Mouse (Mus musculus): ENCODE results near the gene Acer2.

Acer2 gene

GRCm38 (mm10) chr4:86897411-86897810 is 23.2 kb downstream of the Acer2 start:
- 78% methylated on average over 7 of the region's 7 CpGs for WGBS

- WGBS: 74% methylated on average over 14 of the region's 14 CpGs
Measured at GRCm38 (mm10) chr4:86898791-86899474, 24.7 kb downstream of the Acer2 start.

- WGBS: 72% methylated on average over 6 of the region's 6 CpGs
Measured at GRCm38 (mm10) chr4:86902351-86902750, 28.2 kb downstream of the Acer2 start.

- 36% methylated on average over 3 of the region's 3 CpGs for WGBS
Measured at GRCm38 (mm10) chr4:86904969-86905368, 30.8 kb downstream of the Acer2 start.

- WGBS: 100% methylated on average over 1 of the region's 1 CpGs
Measured at GRCm38 (mm10) chr4:86905869-86906268, 31.7 kb downstream of the Acer2 start.

- 44% methylated on average over 18 of the region's 18 CpGs for WGBS
Measured at GRCm38 (mm10) chr4:86911576-86912341, 37.6 kb downstream of the Acer2 start.

GRCm38 (mm10) chr4:86912757-86913156 is 38.6 kb downstream of the Acer2 start:
- 85% methylated on average over 7 of the region's 7 CpGs for WGBS

GRCm38 (mm10) chr4:86916062-86916461 is 41.9 kb downstream of the Acer2 start:
- 63% methylated on average over 1 of the region's 1 CpGs for WGBS

GRCm38 (mm10) chr4:86923476-86924055 is 49.4 kb downstream of the Acer2 start:
- WGBS: 73% methylated on average over 3 of the region's 3 CpGs

GRCm38 (mm10) chr4:86924804-86925458 is 50.7 kb downstream of the Acer2 start:
- 7% methylated on average over 9 of the region's 9 CpGs for WGBS

- 94% methylated on average over 3 of the region's 3 CpGs for WGBS
Measured at GRCm38 (mm10) chr4:86926997-86927396, 52.8 kb downstream of the Acer2 start.

- WGBS: 88% methylated on average over 7 of the region's 7 CpGs
Measured at GRCm38 (mm10) chr4:86930101-86930635, 56.0 kb downstream of the Acer2 start.

- 8% methylated on average over 33 of the region's 33 CpGs for WGBS
Measured at GRCm38 (mm10) chr4:86930636-86931456, 56.6 kb downstream of the Acer2 start.

- 95% methylated on average over 6 of the region's 6 CpGs for WGBS
Measured at GRCm38 (mm10) chr4:86933026-86933425, 58.8 kb downstream of the Acer2 start.

GRCm38 (mm10) chr4:86936217-86936616 is 62.0 kb downstream of the Acer2 start:
- WGBS: 96% methylated on average over 9 of the region's 9 CpGs

GRCm38 (mm10) chr4:86936706-86937105 is 62.5 kb downstream of the Acer2 start:
- WGBS: 69% methylated on average over 3 of the region's 3 CpGs

GRCm38 (mm10) chr4:86942656-86943055 is 68.5 kb downstream of the Acer2 start:
- 76% methylated on average over 6 of the region's 6 CpGs for WGBS

- WGBS: 77% methylated on average over 6 of the region's 6 CpGs
Measured at GRCm38 (mm10) chr4:86943296-86943695, 69.1 kb downstream of the Acer2 start.

GRCm38 (mm10) chr4:86948794-86949193 is 74.6 kb downstream of the Acer2 start:
- 92% methylated on average over 1 of the region's 1 CpGs for WGBS

- WGBS: 32% methylated on average over 5 of the region's 5 CpGs
Measured at GRCm38 (mm10) chr4:86953519-86953918, 79.3 kb downstream of the Acer2 start.

GRCm38 (mm10) chr4:86955448-86955847 is 81.3 kb downstream of the Acer2 start:
- WGBS: 90% methylated on average over 4 of the region's 4 CpGs
